Mouse (Mus musculus): ENCODE results near the gene Arhgef28.

- TF ChIP-seq GATA1 (IDR thresholded peaks at IDR 0.05; ENCODE audit: borderline replicate concordance, low read length) (no peak), FLI1 (IDR thresholded peaks at IDR 0.05; ENCODE audit: low read length) (no peak)
These were observed 85.7 kb downstream of the Arhgef28 start for GRCm38 (mm10) chr13:98120356-98121123.

All from megakaryocyte, embryonic 14.5 days (primary cell).